Mouse (Mus musculus) lung, postnatal 25 days (tissue): ENCODE data around the gene Sf1.

Source experiments
- DNase-seq: peaks from one replicate; pipeline ENCODE4 v3.0.0; 2022; ENCODE audit warnings: low spot score

The Sf1 gene

DNA sequence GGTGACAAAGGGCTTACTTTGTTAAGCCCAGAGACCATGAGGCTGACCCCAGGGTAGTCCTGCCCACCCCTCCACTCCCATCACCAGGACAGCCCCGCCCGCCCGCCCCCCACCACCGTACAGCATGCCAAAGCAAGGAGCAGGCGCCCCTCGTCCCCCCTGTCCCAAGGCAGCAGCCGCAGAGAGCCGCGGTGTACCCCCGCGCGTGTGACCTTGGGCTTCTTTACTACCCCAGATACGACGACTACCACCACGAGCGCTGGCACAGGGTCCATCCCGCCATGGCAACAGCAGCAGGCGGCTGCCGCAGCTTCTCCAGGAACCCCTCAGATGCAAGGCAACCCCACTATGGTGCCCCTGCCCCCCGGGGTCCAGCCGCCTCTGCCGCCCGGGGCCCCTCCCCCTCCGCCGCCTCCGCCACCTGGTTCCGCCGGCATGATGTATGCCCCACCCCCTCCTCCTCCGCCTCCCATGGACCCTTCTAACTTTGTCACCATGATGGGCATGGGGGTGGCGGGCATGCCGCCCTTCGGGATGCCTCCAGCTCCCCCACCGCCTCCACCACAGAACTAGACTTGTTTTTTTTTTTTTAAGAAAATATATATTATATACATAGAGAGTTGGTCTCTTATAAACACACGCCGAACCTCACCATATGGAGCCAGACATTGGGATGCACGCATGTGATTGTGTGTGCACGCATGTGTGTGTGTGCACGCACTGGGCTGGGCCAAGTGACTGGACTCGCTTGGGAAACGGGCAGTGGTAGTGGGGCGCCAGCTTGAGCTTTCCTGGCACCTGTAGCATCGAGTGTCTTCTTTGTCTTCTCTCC, 12.1 kb downstream of the Sf1 start:
- DNase-seq, result no peak

DNA sequence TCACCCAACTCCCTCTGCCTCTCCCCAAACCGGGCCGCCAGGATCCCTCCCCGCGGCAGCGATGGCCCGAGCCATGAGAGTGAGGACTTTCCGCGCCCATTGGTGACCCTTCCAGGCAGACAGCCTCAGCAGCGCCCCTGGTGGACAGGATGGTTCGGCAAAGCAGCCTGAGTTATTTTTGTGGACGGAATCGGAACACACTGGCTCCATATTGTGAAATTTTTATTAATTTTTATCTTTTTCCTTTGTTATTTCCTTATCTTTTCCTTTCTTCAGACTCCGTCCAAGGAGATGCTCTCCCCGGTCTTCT, 12.7 kb downstream of the Sf1 start:
- peak; percentile 32 for DNase-seq

DNA sequence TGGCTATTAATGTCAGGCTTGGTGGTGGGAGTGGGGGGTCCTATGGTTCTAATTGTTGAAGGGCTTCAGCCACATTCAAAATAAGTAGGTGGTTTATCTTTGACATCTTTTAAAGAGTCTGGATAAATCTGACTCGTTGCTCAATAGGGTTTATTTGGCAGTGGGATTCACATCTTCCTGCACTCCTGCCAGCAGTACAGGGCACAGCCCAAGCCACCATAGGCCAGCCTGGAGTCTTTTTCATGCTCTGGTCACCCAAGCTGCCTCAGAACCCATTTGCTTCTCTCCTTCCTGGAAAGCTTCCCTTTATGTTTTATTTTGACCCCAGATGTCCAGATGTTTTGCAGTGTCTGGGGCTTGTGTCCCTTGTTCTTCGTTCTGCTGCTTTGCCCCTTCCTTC, 13.2 kb downstream of the Sf1 start:
- DNase-seq, result no peak

DNA sequence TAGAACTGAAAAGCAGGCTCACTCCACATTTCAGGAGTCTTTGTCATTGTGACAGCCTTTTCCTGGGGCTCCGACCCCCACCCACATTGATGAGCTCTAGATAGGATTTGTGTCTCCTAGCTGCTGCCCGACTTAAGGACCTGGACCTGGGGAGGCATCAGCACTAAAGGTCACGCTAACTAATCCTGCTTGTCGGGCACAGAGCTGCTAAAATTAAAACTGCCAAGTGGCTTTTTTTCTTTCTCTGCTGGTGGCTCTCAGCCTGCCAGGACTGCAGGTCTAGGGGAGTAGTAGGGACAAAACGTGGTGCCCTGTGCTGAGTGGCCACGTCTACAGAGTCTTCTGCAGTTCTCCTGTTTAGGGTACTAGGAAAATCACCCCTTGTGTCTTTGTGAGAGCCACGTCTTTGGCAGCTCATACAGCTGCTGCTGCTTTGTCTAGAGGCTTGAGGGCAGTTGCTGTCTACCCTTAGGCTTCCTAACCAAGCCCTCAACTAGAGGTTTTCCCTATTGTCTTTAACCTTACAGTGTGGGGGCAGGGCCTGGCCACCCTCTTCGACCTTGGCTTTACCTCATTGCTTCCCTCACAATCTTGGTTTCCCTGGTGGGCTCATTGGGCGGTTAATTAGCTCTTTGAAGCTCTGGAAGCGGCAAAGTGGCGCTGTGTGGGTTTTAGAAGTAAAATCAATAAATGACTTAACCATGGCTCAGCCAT, 14.0 kb downstream of the Sf1 start:
- no peak for DNase-seq

DNA sequence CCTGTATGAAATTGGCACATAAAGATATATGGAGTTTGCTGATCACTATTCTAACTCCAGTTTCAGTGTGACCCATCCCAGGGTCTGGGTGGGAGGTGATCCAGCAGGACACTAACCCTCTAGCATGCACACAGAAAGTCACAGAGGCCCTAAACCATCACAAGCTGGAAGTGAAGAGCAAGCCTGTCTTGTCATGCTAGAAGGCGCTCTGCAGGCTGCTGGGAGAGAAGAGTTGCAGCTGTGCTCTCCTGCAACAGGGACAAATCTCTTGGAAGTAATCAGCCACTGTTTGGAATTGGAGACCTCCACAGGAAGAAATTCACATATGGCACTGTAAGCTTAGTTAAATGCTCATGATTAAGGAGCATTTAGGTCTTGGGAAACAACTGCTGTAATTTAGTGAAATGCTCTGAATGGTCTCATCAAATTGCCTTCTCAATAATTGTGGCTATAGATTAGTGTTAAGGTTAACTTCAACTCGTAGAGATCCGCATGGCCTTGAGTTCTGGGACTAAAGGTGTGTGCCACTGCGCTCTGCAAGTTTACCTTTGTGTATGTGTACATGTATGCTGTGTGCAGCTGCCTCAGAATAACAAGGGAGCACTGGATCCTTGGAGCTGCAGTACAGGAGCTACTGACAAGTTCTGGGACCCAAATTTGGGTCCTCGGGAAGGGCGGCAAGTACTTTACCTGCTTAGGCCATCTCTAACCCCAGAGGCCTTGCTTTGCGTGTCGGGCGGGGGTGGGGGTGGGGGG, 17.1 kb downstream of the Sf1 start:
- no peak for DNase-seq

DNA sequence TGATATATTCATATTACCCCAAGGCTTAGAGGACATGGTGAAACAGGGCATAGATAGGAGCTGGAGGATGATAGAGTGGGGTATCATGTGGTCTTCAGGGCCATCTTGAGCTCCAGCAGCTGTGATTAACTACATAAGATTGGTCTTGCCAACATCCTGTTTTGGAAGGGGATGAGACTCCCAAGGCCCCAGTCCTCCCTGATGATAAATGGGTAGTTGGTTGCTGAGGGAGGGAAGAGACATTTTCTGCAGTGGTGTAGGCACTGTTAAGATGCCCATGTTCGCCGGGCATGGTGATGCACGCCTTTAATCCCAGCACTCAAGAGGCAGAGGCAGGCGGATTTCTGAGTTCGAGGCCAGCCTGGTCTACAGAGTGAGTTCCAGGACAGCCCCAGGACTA, 17.7 kb downstream of the Sf1 start:
- DNase-seq, result no peak

DNA sequence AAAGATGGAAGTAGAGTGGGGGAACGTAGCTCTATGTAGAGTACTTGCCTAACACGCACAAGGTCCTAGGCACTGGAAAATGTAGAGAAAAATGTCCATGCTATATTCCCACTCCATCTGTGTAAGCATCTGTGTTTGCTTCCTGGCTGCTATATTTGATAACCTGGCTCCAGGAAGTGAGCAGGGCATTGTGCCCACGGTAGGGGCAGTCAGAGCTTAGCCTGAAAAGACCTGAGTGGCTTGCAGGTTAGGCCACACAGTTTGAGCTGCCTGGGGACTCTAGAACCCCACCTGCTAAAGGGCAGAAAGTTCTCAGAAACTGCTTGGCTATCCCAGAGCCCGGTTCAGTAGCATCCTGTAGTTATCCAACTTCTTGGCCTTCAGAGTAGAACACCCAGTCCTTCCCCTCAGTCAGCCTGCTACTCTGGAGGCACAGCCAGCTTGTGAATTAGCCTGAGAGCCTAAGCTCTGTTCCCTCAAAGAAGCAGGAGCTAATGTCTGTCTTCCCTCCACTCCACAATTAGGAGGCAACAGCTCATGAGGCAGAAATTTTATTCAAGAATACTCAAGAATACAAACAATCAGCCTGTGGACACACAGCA, 18.9 kb downstream of the Sf1 start:
- no peak for DNase-seq

DNA sequence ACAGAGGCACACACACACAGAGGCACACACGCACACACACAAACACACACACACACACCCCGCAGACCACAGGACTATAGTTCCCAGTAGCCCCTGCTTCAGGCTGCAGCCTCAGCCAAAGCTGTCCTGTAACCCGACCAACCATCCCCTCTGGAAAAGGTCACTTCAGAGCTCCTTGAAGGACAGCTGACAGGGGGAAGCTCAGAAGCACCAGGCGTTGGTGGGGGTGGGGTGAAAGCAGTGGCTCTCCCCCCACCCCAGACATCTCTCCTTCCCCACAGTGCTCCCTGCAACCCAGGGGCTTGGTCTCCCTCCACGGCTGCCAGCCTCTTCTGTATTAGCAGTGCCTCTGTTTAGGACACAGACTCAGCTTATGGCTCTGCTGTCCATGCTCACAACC, 20.0 kb downstream of the Sf1 start:
- no peak for DNase-seq

DNA sequence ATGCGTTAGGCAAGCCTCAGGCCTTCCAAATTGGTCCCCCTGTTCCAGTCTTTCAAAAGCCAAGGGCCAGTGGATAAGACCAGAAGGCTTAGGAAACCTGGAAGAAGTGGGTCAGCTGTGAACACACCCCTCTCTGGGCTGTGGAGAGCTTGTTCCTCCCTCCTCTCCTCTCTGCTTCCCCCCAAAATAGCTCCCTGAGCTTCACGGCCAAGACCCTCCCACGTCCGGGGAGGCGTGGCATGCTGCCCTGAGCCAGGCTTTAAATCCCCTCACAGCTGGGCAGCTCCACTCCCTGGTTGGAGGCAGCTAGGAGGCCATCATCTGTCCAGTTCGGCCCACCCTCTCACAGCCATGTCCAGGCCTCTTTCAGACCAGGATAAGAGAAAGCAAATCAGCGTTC, 20.6 kb downstream of the Sf1 start, which contains the start of gene Pygm:
Gene Pygm, plus strand, starts transcription at position 272 of the 400 bp plus-strand sequence.
- DNase-seq, result peak; percentile 64

DNA sequence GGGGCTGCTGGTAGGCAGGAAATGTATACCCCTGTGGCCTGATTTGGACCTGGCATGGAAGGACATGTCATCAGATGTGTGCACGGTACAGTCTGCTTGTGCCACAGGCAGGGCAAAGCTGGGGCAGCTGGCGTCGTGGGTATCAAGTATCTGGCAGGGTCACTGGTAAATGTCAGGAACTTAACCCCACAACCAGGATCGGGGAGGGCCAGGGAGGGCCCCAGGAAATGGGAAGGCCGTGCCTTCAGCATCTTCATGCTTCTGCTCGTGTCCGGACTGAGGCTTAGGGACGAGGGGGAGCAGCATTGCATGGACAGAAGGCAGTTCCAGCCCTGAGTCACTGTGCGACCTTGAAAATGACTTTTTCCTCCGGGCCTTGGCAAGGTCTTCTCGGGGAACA, 21.5 kb downstream of the Sf1 start:
- no peak for DNase-seq

DNA sequence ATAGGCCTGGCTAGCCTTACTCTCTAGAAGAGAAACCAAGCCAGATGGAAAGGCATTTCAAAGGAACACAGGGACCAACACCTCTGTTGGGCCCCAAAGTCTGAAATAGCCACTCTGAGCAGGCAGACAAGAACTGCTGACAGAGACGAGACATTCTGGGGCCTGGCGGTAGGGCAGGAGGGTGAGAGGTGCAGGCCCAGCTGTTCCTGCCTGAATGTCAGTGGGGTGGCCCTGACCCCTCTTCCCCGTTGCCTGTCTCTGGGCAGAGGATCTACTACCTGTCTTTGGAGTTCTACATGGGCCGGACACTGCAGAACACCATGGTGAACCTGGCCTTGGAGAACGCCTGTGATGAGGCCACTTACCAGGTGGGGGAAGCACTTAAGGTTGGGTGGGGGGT, 21.9 kb downstream of the Sf1 start:
- no peak for DNase-seq

DNA sequence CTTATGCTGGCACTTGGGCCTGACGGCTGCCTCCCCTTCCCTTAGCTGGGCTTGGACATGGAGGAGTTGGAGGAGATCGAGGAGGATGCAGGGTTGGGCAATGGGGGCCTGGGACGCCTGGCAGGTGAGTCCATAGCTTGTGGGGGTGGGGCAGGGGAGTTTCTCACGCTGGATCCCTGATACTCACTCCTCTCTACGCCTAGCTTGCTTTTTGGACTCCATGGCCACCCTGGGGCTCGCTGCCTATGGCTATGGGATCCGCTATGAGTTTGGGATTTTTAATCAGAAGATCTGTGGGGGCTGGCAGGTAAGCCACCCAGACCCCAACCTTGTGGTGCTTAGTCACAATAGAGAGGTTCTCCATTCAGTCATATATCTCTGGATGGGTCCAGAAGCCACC, 22.3 kb downstream of the Sf1 start:
- DNase-seq, result no peak

DNA sequence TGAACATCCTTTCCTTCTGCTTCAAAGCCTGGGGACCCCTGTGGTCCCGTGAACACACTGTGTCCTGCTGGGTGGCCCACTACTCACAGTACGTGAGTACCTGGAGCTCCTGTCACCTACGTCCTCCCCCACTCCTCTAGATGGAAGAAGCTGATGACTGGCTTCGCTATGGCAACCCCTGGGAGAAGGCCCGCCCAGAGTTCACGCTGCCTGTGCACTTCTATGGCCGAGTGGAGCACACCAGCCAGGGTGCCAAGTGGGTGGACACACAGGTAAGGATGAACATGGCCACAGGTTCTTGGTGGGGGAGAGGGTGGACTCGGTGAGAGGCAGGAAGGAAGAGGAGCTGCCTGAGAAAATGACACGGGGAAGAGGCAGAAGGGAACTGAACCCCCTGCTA, 22.7 kb downstream of the Sf1 start:
- no peak for DNase-seq

DNA sequence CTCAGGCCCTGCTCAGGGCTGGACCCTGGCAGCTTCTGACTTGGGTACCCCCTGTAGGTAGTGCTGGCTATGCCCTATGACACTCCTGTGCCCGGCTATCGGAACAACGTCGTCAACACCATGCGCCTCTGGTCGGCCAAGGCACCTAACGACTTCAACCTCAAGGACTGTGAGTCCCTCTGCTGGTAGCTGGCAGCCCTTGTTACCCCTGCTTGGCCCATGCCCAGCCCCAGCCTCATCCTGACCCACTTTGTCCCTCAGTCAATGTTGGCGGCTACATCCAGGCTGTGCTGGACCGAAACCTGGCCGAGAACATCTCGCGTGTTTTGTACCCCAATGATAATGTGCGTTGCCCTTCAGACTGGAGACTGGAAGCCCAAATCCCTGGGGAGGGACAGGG, 24.5 kb downstream of the Sf1 start:
- DNase-seq, result no peak

DNA sequence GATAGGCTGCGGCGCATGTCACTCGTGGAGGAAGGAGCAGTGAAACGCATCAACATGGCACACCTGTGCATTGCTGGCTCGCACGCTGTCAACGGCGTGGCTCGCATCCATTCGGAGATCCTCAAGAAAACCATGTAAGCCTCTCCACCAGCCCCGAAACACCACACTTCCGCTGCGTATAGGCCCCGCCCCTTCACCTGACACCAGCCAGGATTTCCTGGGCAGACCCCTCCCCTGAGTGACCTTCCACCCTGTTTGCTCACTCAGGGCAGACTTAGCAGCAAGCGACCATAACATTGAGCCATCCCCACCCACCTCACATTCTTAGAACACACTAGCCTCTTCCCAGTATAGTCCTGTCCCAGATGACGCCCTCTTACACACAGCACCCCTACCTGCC, 26.3 kb downstream of the Sf1 start:
- peak; percentile 59 for DNase-seq

DNA sequence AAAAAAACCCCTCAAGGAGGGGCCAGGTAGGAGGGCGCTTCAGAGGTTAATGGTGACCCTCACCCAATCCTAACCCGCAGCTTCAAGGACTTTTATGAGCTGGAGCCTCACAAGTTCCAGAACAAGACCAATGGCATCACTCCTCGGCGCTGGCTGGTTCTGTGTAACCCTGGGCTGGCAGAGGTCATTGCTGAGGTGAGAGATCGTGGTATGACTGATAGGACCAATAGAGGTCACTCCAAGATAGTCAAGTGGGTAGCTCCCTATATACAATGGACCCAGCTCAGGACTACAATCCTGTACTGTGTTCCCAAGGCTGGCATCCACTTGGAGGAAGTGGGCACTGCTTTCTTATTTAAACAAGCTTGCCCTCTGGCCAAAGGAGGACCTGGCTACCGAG, 26.8 kb downstream of the Sf1 start:
- DNase-seq, result no peak

DNA sequence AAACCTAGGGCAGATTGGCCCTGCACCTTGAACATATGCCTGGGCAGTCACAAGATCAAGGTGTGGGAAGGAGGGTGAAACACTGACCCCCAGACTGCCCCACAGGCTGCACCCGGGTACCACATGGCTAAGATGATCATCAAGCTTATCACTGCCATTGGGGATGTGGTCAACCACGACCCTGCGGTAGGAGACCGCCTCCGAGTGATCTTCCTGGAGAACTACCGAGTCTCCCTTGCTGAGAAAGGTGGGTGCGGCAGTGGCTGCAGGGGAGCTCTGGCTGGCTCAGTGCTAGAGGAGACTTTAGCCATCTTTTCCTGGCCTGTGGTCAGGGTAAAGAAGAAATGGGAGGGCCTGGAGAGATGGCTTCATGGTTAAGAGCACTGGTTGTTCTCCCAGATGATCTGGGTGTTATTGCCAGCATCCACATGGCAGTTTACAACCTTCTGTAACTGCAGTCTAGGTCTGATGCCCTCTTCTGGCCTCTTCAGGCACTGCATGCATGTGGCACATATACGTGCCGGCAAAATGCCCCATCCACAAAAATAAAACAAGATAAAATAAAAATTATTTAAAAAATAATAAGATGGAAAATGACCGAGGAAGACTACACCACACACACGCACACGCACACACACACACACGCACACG, 29.4 kb downstream of the Sf1 start:
- DNase-seq, result no peak

DNA sequence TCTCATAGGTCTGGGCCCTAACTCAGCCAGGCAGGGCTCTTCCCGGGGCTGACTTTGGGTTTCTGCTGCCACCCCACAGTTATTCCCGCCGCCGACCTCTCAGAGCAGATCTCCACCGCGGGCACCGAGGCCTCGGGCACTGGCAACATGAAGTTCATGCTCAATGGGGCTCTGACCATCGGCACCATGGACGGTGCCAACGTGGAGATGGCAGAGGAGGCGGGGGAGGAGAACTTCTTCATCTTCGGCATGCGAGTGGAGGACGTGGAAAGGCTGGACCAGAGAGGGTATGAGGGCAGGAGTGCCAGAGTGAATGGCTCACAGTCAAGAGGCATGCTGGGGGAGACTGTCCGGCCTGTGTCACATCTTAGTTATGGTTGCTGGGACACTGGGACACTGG, 30.1 kb downstream of the Sf1 start:
- DNase-seq, result no peak

DNA sequence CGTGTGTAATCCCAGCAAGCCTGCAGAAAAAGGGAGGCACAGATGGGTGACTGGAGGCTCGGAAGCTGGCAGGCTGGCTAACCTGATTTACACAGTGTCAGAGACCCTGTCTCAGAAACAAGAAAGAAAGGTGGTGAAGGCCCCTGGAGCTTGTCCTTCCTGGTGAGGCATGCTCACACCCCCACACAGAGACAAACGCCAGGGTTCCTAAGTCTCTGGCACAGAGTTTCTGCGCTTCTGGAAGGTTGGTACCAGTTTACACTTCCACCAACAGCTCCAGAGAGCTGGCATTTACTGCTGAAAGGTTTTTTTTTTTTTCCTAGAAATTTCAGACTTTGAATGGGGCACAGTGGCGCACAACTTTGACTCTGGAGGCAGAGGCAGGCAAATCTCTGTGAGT, 32.7 kb downstream of the Sf1 start:
- no peak for DNase-seq

DNA sequence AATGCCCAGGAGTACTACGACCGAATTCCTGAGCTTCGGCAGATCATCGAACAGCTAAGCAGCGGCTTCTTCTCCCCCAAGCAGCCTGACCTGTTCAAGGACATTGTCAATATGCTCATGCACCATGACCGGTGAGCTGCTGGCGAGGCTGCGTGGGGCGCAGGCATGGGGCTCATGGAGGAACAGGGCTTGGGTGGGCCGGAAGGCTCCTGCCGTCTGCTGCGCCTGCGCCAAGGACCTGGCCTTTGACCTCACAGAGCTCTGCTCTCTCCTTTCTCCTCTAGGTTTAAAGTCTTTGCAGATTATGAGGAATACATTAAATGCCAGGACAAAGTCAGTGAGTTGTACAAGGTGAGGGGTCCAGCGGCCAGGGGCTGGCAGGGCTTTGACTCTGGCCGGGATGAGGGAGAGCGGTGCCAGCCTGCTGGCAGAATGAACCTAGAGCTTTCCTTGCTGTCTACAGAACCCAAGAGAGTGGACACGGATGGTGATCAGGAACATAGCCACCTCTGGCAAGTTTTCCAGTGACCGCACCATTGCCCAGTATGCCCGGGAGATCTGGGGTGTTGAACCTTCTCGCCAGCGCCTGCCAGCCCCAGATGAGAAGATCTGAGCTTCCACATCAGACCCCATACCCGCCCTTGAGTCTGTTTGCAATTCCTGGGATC, 34.2 kb downstream of the Sf1 start:
- DNase-seq, result no peak

DNA sequence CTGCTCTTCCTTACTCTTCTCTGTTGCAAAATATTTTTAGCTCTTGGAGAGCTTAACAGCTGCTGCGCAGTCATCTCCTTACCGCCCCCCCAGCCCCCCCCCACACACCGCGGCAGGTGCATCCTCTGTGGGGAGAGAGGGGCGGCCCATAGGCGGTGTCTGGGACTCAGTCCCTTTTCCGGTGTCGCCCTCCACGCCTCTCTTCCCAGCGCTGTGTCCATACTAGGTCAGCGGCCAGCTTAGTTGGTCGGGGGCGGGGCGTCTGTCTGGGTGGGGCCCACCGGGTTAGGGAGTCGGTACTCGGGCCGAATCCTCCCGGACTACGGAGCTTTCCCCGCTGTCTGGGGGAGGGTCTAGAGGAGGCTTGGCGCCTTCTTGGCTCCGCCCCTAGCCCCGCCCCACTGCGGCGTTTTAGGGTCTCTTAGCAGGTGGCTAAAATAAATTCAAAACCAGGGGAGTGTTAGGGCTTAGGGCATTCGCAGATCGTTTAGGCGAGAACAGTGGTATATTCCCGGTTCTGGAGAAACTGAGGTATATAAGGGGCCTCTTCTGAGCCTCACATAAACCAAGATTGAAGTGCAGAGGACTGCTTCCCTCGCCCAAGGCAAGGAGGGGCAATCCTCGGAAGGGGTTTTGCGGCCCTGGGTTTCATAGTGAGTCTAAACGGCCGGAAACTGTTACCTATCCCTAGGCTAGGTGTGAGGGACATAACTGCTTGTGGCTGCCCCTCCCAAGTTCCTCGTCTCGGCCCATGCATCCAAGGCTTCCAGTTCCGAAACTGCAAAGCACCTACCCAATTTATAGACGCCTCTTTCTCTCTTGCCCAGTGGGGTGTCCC, 35.2 kb downstream of the Sf1 start:
- DNase-seq, result peak; percentile 89
